Mouse (Mus musculus) ES-Bruce4 (cell line): ENCODE results near the gene Kbtbd12. TPM values are rescaled to one million over a fixed set of nuclear protein-coding genes. Genes with fewer than 3 reads are reported as not detected.

Source experiments
- H3K27ac ChIP-seq: 2 replicates; pipeline ENCODE4 v1.5.1; 2012; ENCODE audit warnings: low read length, inconsistent platforms; ENCODE audit not compliant: insufficient read depth
- H3K27me3 ChIP-seq: 2 replicates; pipeline ENCODE4 v1.6.1; 2012; ENCODE audit warnings: mild to moderate bottlenecking, low read length, inconsistent platforms; ENCODE audit not compliant: control insufficient read depth, poor library complexity, insufficient read depth, severe bottlenecking
- H3K36me3 ChIP-seq: 2 replicates; pipeline ENCODE4 v1.6.1; 2012; ENCODE audit warnings: inconsistent platforms, mild to moderate bottlenecking, low read length, moderate library complexity; ENCODE audit not compliant: control insufficient read depth, poor library complexity, insufficient read depth, severe bottlenecking
- H3K4me1 ChIP-seq: one replicate; pipeline ENCODE4 v1.8.1; 2011; ENCODE audit warnings: low read length; ENCODE audit not compliant: control insufficient read depth, insufficient read depth
- H3K4me3 ChIP-seq: 2 replicates; pipeline ENCODE4 v1.5.1; 2011; ENCODE audit warnings: low read depth, mild to moderate bottlenecking, low read length
- H3K9ac ChIP-seq: 2 replicates; pipeline ENCODE4 v1.6.1; 2012; ENCODE audit warnings: low read depth, mild to moderate bottlenecking, inconsistent platforms; ENCODE audit not compliant: poor library complexity, severe bottlenecking
- H3K9me3 ChIP-seq: replicated peaks from 2 replicates; pipeline ENCODE4 v1.6.1; 2012; ENCODE audit warnings: mild to moderate bottlenecking, low read length, inconsistent platforms; ENCODE audit not compliant: control insufficient read depth, poor library complexity, insufficient read depth, severe bottlenecking
- CTCF ChIP-seq: IDR thresholded peaks from one replicate; pipeline ENCODE4 v1.8.1; 2011; ENCODE audit warnings: low read depth, low read length
- EP300 ChIP-seq: IDR thresholded peaks from 2 replicates; pipeline ENCODE4 v1.6.1; 2011; ENCODE audit warnings: low read depth, low read length; ENCODE audit not compliant: insufficient read depth
- POLR2A ChIP-seq: IDR thresholded peaks from one replicate; pipeline ENCODE4 v1.8.1; 2011; ENCODE audit warnings: low read length; ENCODE audit not compliant: insufficient read depth
- polyA plus RNA-seq: library from polyadenylated mRNA; stranded (reverse); fragments of >200 nt; gene quantifications from 2 replicates; pipeline ENCODE4 v1.2.4, GENCODE M21; 2011; ENCODE audit warnings: low read depth; ENCODE audit not compliant: missing spikeins, insufficient read depth, insufficient read length

Gene Kbtbd12
- polyA plus RNA-seq, 1 experiment, result not detected

GRCm38 (mm10) chr6:88549916-88550315 lies 87.8 kb downstream of the Kbtbd12 start:
- H3K27ac ChIP-seq, result no peak overlapping the region
- no peaks in the 10 kb centered on the region for H3K4me1 ChIP-seq
- no peak overlapping the region for H3K9ac ChIP-seq
- H3K27me3 ChIP-seq, result no peaks in the 10 kb centered on the region
- H3K4me3 ChIP-seq, result no peak overlapping the region
- H3K9me3 ChIP-seq, result no peaks in the 10 kb centered on the region
- TF ChIP-seq POLR2A, result no peak
- TF ChIP-seq EP300, result no peak
- H3K36me3 ChIP-seq, result no peaks in the 10 kb centered on the region

DNA sequence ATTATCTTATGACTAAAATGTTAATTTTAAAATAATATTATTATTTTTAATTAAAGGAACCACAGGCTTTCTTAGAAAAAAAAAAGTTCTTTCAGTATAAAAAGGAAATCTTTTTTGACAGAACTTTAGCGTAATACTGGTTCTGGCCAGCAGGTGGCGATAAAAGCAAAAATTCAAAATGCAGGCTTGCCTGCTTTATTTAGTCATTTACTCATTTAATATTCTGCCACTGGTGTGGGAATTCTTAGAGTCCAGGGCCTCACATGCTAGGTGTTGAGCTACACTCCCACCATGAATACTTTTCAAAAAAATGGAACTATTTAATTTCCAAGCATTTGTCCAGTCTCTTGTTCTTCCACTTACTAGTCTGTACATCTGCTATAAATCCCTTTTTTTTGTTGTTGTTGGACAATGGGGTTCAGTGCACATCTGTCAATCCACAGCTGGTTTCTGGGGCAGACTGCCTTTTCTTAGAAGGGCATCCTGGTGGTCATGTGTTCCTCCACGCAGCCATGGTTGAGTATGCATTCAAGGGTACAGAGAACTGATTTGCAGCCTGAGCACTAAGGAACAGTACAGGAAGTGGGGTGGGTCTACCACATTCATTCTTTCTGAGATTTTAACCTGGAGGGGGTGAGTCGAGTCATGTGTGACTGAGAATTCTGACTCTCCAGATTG lies 88.5 kb downstream of the Kbtbd12 start:
- no peaks in the 10 kb centered on the region for H3K36me3 ChIP-seq
- no peak for TF ChIP-seq POLR2A
- no peak for TF ChIP-seq CTCF
- no peak for TF ChIP-seq EP300
- H3K4me3 ChIP-seq, result no peak overlapping the region
- H3K27ac ChIP-seq, result no peak overlapping the region
- no peaks in the 10 kb centered on the region for H3K9me3 ChIP-seq
- H3K9ac ChIP-seq, result no peak overlapping the region
- H3K27me3 ChIP-seq, result no peaks in the 10 kb centered on the region
- H3K4me1 ChIP-seq, result no peaks in the 10 kb centered on the region

DNA sequence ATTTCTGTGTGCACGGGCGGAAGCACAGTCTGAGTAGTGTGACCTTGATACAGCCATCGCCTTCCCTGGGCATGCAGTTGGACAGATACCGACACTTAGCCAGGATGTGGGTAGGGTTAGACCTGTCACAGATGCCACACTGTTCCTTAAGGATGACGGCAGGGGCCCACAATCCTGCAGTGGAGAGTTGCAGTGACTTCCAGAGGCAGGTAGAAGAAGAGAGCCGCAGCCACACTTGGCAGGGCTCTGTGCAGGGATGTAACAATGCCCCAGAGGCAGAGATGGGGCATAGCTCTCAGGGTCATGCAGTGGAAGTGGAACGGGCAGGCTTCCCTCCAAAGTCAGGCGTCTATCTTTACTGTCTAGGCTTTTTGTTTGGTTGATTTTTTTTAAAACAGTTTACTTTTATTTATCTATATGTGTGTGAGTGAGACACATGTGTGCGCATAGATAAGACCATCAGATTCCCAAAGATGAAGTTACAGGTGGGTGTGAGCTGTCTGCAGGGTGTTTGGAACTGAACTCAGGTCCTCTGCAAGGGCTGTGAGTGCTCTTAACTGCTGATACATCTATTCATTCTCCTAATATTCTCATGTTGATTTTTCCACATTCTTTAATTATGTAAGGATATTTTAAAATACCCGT lies 89.2 kb downstream of the Kbtbd12 start:
- TF ChIP-seq CTCF (no peak), EP300 (no peak), POLR2A (no peak)
- Histone ChIP-seq H3K27me3 (no peaks in the 10 kb centered on the region), H3K36me3 (no peaks in the 10 kb centered on the region), H3K9ac (no peak overlapping the region), H3K27ac (no peak overlapping the region), H3K9me3 (no peaks in the 10 kb centered on the region), H3K4me1 (no peaks in the 10 kb centered on the region), H3K4me3 (no peak overlapping the region)

DNA sequence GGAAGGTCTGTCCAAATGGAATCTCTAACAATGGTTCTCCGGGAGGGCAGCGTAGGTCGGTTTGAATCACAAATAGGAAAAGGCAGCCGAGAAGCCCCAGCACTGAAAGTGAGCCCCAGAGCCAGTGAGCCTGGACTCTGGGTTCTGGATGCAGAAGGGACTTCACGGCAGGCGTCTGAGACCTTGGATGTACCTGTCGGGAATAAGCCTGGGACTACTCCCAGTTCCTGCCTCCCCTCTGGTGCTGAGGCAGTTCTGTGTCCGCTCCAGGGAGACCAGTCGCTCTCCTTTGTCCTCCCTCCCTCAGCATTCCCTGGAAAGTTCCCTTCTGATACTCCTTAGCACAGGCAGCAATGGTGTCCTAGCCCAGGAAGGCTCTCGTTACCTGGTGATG lies 92.4 kb downstream of the Kbtbd12 start:
- Histone ChIP-seq H3K27me3 (no peaks in the 10 kb centered on the region), H3K9ac (no peak overlapping the region), H3K9me3 (no peaks in the 10 kb centered on the region), H3K4me3 (no peak overlapping the region), H3K4me1 (no peaks in the 10 kb centered on the region), H3K36me3 (no peaks in the 10 kb centered on the region), H3K27ac (no peak overlapping the region)
- TF ChIP-seq EP300 (no peak), CTCF (no peak), POLR2A (no peak)

DNA sequence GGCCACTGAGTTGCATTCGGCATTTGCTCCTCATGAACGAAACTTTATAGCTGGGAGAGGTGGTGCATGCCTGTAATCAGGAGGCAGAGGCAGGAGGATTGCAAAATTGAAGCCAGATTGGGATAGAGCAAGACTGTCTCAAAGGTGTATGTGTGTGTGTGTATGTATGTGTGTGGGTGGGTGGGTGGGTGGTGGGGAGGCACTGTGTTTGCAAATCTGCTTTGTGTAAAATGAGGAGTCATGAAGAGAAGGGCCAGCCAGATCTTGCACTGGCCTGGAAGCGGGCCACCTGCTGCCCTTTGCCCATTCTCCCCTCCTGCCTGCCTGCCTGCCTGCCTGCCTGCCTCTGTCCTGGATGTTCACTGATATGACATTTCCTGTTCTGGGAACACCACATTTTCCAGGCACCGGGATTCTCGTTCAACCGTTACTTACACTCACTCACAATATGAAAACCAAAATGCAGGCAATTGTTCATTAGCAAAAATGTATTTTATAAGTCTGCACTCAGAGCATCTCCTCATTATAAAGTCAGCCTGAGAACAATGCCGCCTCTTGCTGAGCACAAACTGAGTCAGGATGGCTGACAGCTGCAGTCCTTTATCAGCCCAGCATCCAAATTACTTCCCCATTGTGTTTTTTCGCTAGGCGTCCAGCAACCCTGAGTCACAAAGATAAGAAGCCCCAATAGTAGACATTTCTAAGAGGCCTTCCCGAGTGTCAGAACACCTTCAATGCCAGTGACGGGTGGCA lies 92.9 kb downstream of the Kbtbd12 start:
- Histone ChIP-seq H3K4me1 (no peaks in the 10 kb centered on the region), H3K4me3 (no peak overlapping the region), H3K9ac (no peak overlapping the region), H3K27me3 (no peaks in the 10 kb centered on the region), H3K27ac (no peak overlapping the region), H3K9me3 (no peaks in the 10 kb centered on the region), H3K36me3 (no peaks in the 10 kb centered on the region)
- TF ChIP-seq EP300 (no peak), POLR2A (no peak), CTCF (no peak)

GRCm38 (mm10) chr6:88544241-88544640 lies 93.5 kb downstream of the Kbtbd12 start:
- H3K27ac ChIP-seq, result no peak overlapping the region
- TF ChIP-seq POLR2A (no peak), EP300 (no peak)
- H3K27me3 ChIP-seq, result no peaks in the 10 kb centered on the region
- H3K4me3 ChIP-seq, result no peak overlapping the region
- H3K9ac ChIP-seq, result no peak overlapping the region
- H3K9me3 ChIP-seq, result no peaks in the 10 kb centered on the region
- no peaks in the 10 kb centered on the region for H3K36me3 ChIP-seq
- H3K4me1 ChIP-seq, result no peaks in the 10 kb centered on the region
